Mouse (Mus musculus) ES-E14 (cell line): ENCODE data around the gene Rab24. TPM values are rescaled to one million over a fixed set of nuclear protein-coding genes. Genes with fewer than 3 reads are reported as not detected.

Experiments used
- DNase-seq: peaks from one replicate; pipeline ENCODE4 v3.0.0-alpha.2; 2013; ENCODE audit warnings: low read depth, low spot score
- H3K27ac ChIP-seq: 2 replicates; pipeline ENCODE4 v1.5.1; 2012; ENCODE audit warnings: low read depth, mild to moderate bottlenecking, low read length, moderate library complexity, mixed read lengths; ENCODE audit not compliant: poor library complexity, insufficient read depth, severe bottlenecking
- H3K36me3 ChIP-seq: 2 replicates; pipeline ENCODE4 v1.6.1; 2012; ENCODE audit warnings: mild to moderate bottlenecking, low read length, moderate library complexity, mixed read lengths; ENCODE audit not compliant: control insufficient read depth, poor library complexity, insufficient read depth, severe bottlenecking
- H3K4me1 ChIP-seq, 2 experiments: fragments of 150-350 bp in 1 of 2; sonication (generic) in 1 of 2; 2 replicates each; pipeline ENCODE4 v1.6.1; 2012; ENCODE audit warnings: low read length in 2 of 2, mild to moderate bottlenecking in 1 of 2, mixed read lengths in 1 of 2; ENCODE audit not compliant: control insufficient read depth in 2 of 2, insufficient read depth in 2 of 2, poor library complexity in 1 of 2
- H3K4me3 ChIP-seq, 2 experiments: fragments of 150-350 bp in 1 of 2; sonication (generic) in 1 of 2; 2 replicates each; pipeline ENCODE4 v1.5.1; 2012; ENCODE audit warnings: low read length in 2 of 2, low read depth in 1 of 2, mild to moderate bottlenecking in 1 of 2, mixed read lengths in 1 of 2; ENCODE audit not compliant: insufficient read depth in 1 of 2, poor library complexity in 1 of 2, severe bottlenecking in 1 of 2
- H3K9ac ChIP-seq: 2 replicates; pipeline ENCODE4 v1.6.1; 2012; ENCODE audit warnings: low read depth, mild to moderate bottlenecking, low read length, mixed read lengths; ENCODE audit not compliant: poor library complexity, insufficient read depth, severe bottlenecking
- H3K9me3 ChIP-seq: fragments of 150-350 bp; sonication (generic); 2 replicates; pipeline ENCODE4 v1.6.1; 2012; ENCODE audit warnings: low read depth, mild to moderate bottlenecking, low read length; ENCODE audit not compliant: control insufficient read depth, insufficient read depth
- CHD2 ChIP-seq: IDR thresholded peaks from 2 replicates; pipeline ENCODE4 v1.6.1; 2014; ENCODE audit warnings: mild to moderate bottlenecking, low read depth, low read length, inconsistent platforms
- HCFC1 ChIP-seq: IDR thresholded peaks from 2 replicates; pipeline ENCODE4 v1.6.1; 2012; ENCODE audit warnings: low read length, inconsistent platforms, borderline replicate concordance; ENCODE audit not compliant: insufficient read depth
- MAFK ChIP-seq: IDR thresholded peaks from 2 replicates; pipeline ENCODE4 v1.6.1; 2014; ENCODE audit warnings: mild to moderate bottlenecking, low read depth, low read length, inconsistent platforms; ENCODE audit not compliant: insufficient read depth
- ZC3H11A ChIP-seq: IDR thresholded peaks from 2 replicates; pipeline ENCODE4 v1.6.1; 2012; ENCODE audit warnings: low read depth, mild to moderate bottlenecking, inconsistent platforms, low read length, borderline replicate concordance
- ZNF384 ChIP-seq: IDR thresholded peaks from 2 replicates; pipeline ENCODE4 v1.6.1; 2012; ENCODE audit warnings: low read depth, low read length, inconsistent platforms
- in situ Hi-C, 2 experiments: fragments of 600-800 bp; cut with MboI; formaldehyde crosslinking; loops; one replicate each; pipeline ENCODE4 v1.15.1; 2025; ENCODE audit warnings: low sequenced_read_pairs in 2 of 2, inconsistent platforms in 1 of 2; ENCODE audit not compliant: unreplicated experiment in 2 of 2
- total RNA-seq: library from RNA; depleted of rRNA; stranded (reverse); fragments of 300-350 nt; gene quantifications from 2 replicates; pipeline ENCODE4 v1.2.3, GENCODE M21; 2012; rRNA removed

Rab24 gene
- 67.5 and 79.4 TPM in 2 replicates for total RNA-seq

DNA sequence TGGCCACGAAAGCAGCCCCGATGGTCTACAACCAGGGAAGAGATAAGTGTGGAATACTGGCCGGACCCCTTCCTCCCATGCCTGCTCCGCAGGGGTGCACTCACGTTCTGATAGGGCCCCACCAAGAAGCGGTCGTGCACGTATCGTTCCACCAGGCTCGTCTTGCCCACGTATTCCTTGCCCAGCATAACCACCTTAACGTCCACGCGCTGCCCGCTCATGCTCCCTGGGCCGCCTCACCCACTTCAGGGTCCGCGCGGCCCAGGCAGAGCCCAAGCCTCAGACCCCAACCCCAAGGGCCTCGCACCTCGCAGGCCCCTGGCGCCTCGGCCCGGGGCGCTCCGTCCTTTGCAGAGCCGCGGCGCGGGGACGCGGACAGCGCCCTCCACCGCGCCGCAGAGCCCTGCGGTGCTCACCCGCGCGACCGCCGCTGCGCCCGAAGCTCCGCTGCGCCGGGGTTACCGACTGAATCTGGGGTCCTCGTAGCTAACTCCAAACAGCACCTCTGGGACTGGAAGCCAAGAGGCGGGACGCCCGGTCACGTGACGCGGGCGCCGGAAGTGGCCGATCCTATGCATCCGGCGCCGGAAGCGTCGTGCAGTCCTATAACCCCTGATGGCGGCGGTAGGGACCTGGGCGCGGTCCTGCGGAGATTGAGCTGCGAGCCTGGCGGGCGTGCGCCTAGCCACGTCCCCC lies at the start of gene Rab24:
TSS of gene Rab24 (minus strand) at position 513 of the 696 bp plus-strand sequence.
- peak within 1 kb of the TSS; percentile 91 for H3K9ac ChIP-seq
- peaks cover 41% of the 10 kb centered on the region for H3K36me3 ChIP-seq
- peak within 1 kb of the TSS; percentile 92 to 97 for H3K4me3 ChIP-seq
- no peaks in the 10 kb centered on the region for H3K9me3 ChIP-seq
- TF ChIP-seq HCFC1 (peak; percentile 54; the same call in 1 of the 2 replicates), ZC3H11A (no peak), CHD2 (no peak), ZNF384 (no peak), MAFK (no peak)
- H3K27ac ChIP-seq = peak within 1 kb of the TSS; percentile 72
- in situ Hi-C loops = no loop called here
- peaks cover 3 to 19% of the 10 kb centered on the region in 2 experiments; a peak in 3 of 4 replicates for H3K4me1 ChIP-seq
- peak; percentile 73 for DNase-seq

DNA sequence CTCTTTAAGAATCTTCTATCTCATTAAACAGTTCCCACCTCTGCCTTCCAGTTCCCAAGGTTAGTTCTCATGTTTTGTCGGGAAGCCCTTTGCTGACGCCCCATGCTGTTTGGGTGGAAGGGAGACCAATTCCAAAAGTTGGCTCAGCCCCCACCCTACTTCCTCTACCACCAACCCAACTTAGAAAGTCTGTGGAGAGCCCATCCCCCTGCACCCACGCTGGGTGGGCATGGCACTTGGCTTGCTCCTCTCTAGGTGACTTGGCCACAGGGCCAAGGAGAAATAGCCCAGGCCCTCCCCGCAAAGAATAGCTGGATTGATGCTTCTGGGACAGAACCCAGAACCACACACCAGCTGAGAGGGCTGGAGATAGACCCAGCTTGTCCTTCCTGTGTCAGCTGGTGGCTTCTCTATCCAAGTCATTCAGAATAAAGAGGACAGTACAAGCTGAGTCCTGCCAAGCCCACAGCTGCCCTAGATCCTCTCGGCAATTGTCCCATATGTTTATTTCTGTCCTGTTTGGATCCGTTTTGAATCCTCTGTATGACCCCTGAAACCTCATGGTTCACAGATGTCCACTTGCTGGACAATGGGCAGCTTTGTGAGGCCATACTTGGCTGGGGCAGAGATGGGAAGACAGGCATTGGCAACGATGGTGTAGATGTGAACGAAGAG lies 49.4 kb upstream of the Rab24 start:
- DNase-seq = no peak
- no peaks in the 10 kb centered on the region for H3K9me3 ChIP-seq
- TF ChIP-seq CHD2 (no peak), ZNF384 (no peak), HCFC1 (no peak), MAFK (no peak), ZC3H11A (no peak)
- no peaks in the 10 kb centered on the region for H3K36me3 ChIP-seq
- H3K9ac ChIP-seq = no peak overlapping the region
- H3K4me3 ChIP-seq = no peak overlapping the region
- in situ Hi-C loops = no loop called here
- H3K4me1 ChIP-seq = peaks cover 0 to 2% of the 10 kb centered on the region in 2 experiments; a peak in 1 of 4 replicates
- no peak overlapping the region for H3K27ac ChIP-seq

DNA sequence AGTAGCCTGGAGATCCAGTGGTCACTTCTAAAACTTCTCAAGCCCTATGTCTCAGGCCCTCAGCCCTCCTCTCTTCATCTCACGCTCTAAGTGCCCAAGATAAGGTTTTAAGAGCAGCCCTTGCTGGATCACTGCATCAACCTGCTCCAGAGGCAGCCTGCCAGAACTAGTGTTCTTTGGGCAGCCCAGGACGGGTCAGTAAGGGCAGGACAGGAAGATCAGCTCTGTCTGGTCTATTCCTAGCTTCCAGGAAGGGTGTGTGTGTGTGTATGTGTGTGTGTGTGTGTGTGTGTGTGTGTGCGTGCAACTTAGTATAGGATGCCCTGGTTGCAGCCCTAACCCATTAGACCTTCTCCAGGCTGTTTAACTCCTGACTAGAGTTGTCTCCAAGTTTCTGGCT lies 48.5 kb upstream of the Rab24 start:
- Histone ChIP-seq H3K9me3 (no peaks in the 10 kb centered on the region), H3K27ac (no peak overlapping the region), H3K9ac (no peak overlapping the region), H3K4me1 (peaks cover 0 to 2% of the 10 kb centered on the region in 2 experiments; a peak in 1 of 4 replicates), H3K36me3 (no peaks in the 10 kb centered on the region), H3K4me3 (no peak overlapping the region)
- in situ Hi-C loops = no loop called here
- no peak for DNase-seq
- TF ChIP-seq HCFC1 (no peak), CHD2 (no peak), MAFK (no peak), ZC3H11A (no peak), ZNF384 (no peak)

DNA sequence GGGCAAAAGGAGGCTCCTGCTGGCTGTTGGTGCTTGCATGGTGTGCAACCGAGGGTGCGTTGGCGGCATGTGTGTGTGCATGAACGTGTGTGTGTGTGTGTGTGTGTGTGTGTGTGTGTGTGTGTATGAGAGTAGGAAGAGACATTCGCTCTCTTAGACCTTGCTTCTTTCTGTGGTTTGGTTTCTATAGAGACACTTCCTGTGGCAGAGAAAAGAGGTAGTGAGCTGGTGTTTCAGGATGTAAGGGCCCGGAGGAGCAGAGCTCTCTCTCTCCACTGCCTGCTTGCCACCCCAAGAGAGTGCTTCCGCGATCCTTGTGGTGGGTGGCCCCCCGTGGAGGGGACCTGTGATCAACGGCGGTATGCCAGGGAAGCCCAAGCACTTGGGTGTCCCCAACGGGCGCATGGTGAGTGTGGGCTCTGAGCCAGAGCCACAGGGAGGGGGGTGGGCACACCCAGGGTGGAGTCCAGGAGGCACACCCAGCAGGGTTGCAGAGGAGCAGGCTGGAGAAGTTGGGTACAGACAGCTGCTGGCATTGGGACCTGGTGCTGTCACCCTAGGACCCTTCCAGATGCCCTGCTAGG lies 47.9 kb upstream of the Rab24 start, which contains the start of gene Rgs14:
TSS of gene Rgs14 (plus strand) at position 202 of the 584 bp plus-strand sequence.
- Histone ChIP-seq H3K36me3 (no peaks in the 10 kb centered on the region), H3K4me1 (peaks cover 0 to 2% of the 10 kb centered on the region in 2 experiments; a peak in 1 of 4 replicates), H3K9ac (no peak within 1 kb of the TSS), H3K9me3 (no peaks in the 10 kb centered on the region), H3K4me3 (no peak within 1 kb of the TSS), H3K27ac (no peak within 1 kb of the TSS)
- in situ Hi-C loops = no loop called here
- DNase-seq = no peak
- no peak for TF ChIP-seq ZNF384
- TF ChIP-seq CHD2 = no peak
- no peak for TF ChIP-seq MAFK
- no peak for TF ChIP-seq ZC3H11A
- TF ChIP-seq HCFC1 = no peak
